Mouse (Mus musculus) bone marrow macrophage, adult 2 months (primary cell): ENCODE measurements at regions not wholly inside any gene's neighbourhood (a gene's known extent, or its start where the extent isn't known, plus 50 kb on each side); places are given as distances from the start of the nearest gene placed in this dataset.

Experiments used
- H3K27ac ChIP-seq: 2 replicates; pipeline ENCODE4 v1.5.1; 2012; ENCODE audit warnings: low read depth, low read length; ENCODE audit not compliant: insufficient read depth
- H3K4me1 ChIP-seq: 2 replicates; pipeline ENCODE4 v1.6.1; 2012; ENCODE audit warnings: low read length; ENCODE audit not compliant: control insufficient read depth, insufficient read depth
- H3K4me3 ChIP-seq: 2 replicates; pipeline ENCODE4 v1.5.1; 2012; ENCODE audit warnings: mild to moderate bottlenecking, low read length, moderate library complexity; ENCODE audit not compliant: insufficient read depth
- CTCF ChIP-seq: IDR thresholded peaks from 2 replicates; pipeline ENCODE4 v1.5.1; 2012; ENCODE audit warnings: low read depth, mild to moderate bottlenecking, low read length, moderate library complexity
- POLR2A ChIP-seq: IDR thresholded peaks from 2 replicates; pipeline ENCODE4 v1.6.1; 2012; ENCODE audit warnings: mild to moderate bottlenecking, low read depth, low read length, borderline replicate concordance

GRCm38 (mm10) chr3:58206776-58207398 lies 207.6 kb upstream of the Tsc22d2 start:
- H3K4me1 ChIP-seq: no peaks in the 10 kb centered on the region
- no peak overlapping the region for H3K4me3 ChIP-seq
- TF ChIP-seq CTCF (no peak), POLR2A (no peak)
- no peak overlapping the region for H3K27ac ChIP-seq

GRCm38 (mm10) chr3:58211016-58211415 lies 203.5 kb upstream of the Tsc22d2 start:
- Histone ChIP-seq H3K4me1 (no peaks in the 10 kb centered on the region), H3K27ac (no peak overlapping the region), H3K4me3 (no peak overlapping the region)
- TF ChIP-seq POLR2A (no peak), CTCF (no peak)

- Histone ChIP-seq H3K27ac (no peak overlapping the region), H3K4me3 (no peak overlapping the region), H3K4me1 (no peaks in the 10 kb centered on the region)
- no peak for TF ChIP-seq POLR2A
- TF ChIP-seq CTCF: no peak
These were observed 189.8 kb upstream of the Tsc22d2 start for GRCm38 (mm10) chr3:58224696-58225095.

- no peak for TF ChIP-seq POLR2A
- no peak for TF ChIP-seq CTCF
- H3K27ac ChIP-seq: no peak overlapping the region
- H3K4me1 ChIP-seq: no peaks in the 10 kb centered on the region
- H3K4me3 ChIP-seq: no peak overlapping the region
These were observed 187.8 kb upstream of the Tsc22d2 start for GRCm38 (mm10) chr3:58226447-58227321.

GRCm38 (mm10) chr3:58227322-58227627 lies 187.2 kb upstream of the Tsc22d2 start:
- no peak overlapping the region for H3K4me3 ChIP-seq
- TF ChIP-seq POLR2A (no peak), CTCF (no peak)
- H3K27ac ChIP-seq: no peak overlapping the region
- H3K4me1 ChIP-seq: no peaks in the 10 kb centered on the region

- H3K27ac ChIP-seq: no peak overlapping the region
- H3K4me3 ChIP-seq: no peak overlapping the region
- TF ChIP-seq CTCF (no peak), POLR2A (no peak)
- no peaks in the 10 kb centered on the region for H3K4me1 ChIP-seq
These were observed 186.3 kb upstream of the Tsc22d2 start for GRCm38 (mm10) chr3:58228189-58228588.

GRCm38 (mm10) chr3:58231746-58232145 lies 182.8 kb upstream of the Tsc22d2 start:
- no peak overlapping the region for H3K4me3 ChIP-seq
- TF ChIP-seq POLR2A (no peak), CTCF (no peak)
- no peaks in the 10 kb centered on the region for H3K4me1 ChIP-seq
- no peak overlapping the region for H3K27ac ChIP-seq

GRCm38 (mm10) chr3:58233296-58233695 lies 181.2 kb upstream of the Tsc22d2 start:
- Histone ChIP-seq H3K27ac (no peak overlapping the region), H3K4me1 (no peaks in the 10 kb centered on the region), H3K4me3 (no peak overlapping the region)
- TF ChIP-seq CTCF (no peak), POLR2A (no peak)

GRCm38 (mm10) chr3:58234846-58235630 lies 179.5 kb upstream of the Tsc22d2 start:
- TF ChIP-seq POLR2A (no peak), CTCF (no peak)
- Histone ChIP-seq H3K27ac (no peak overlapping the region), H3K4me1 (no peaks in the 10 kb centered on the region), H3K4me3 (no peak overlapping the region)

- TF ChIP-seq POLR2A (no peak), CTCF (no peak)
- no peak overlapping the region for H3K4me3 ChIP-seq
- no peaks in the 10 kb centered on the region for H3K4me1 ChIP-seq
- no peak overlapping the region for H3K27ac ChIP-seq
These were observed 176.4 kb upstream of the Tsc22d2 start for GRCm38 (mm10) chr3:58238111-58238510.
